Mouse (Mus musculus): ENCODE measurements around the gene Cit. TPM values are rescaled to one million over a fixed set of nuclear protein-coding genes. Genes with fewer than 3 reads are reported as not detected.

The Cit gene
- total RNA-seq, 2 experiments from 2014 or later, result 204 to 209 TPM

- intact Hi-C loops (cut with DNase I), result no loop called here
- no peak overlapping the region for H3K27ac ChIP-seq
- DNase-seq (ENCODE audit: extremely low spot score in 1 of 2, low spot score in 2 of 2), result no peak
- H3K4me3 ChIP-seq, result no peak overlapping the region
- no peak for TF ChIP-seq CTCF (IDR thresholded peaks at IDR 0.05)
These were observed 8.6 kb downstream of the Cit start for GRCm38 (mm10) chr5:115853691-115854090.

DNA sequence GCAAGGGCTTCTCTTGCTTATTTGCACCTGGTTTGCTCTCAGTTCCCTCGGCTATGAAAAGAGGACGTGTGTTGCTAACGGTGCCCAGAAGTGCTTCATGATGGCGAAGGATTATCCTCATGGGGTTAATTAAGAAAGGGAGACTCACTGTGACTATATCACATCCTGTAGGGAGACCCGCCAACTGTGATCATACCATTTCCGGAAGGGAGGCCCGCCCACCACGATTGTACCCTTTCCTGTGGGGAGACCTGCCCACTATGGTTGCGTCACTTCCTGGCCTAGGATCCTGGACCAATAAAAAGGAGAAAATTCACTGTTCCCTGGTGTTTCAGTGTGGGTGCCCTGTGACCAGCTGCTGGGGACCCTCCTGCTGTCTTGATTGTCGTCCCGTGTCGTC, 9.3 kb downstream of the Cit start:
- no peak for TF ChIP-seq CTCF (IDR thresholded peaks at IDR 0.05)

GRCm38 (mm10) chr5:115858652-115859051, 13.6 kb downstream of the Cit start:
- Histone ChIP-seq H3K4me3 (no peak overlapping the region), H3K27ac (peak overlapping the region; percentile 44; the same call in 1 of the 2 replicates)
- intact Hi-C loops (cut with DNase I), result no loop called here
- DNase-seq (ENCODE audit: extremely low spot score in 1 of 2, low spot score in 2 of 2), result no peak
- TF ChIP-seq CTCF (IDR thresholded peaks at IDR 0.05), result no peak

More for the DNA sequence above, 9.3 kb downstream of the Cit start:
- no peak overlapping the region for H3K4me3 ChIP-seq
- no peak overlapping the region for H3K27ac ChIP-seq
- intact Hi-C loops (cut with DNase I), result no loop called here
- DNase-seq (ENCODE audit: extremely low spot score in 1 of 2, low spot score in 2 of 2), result no peak

DNA sequence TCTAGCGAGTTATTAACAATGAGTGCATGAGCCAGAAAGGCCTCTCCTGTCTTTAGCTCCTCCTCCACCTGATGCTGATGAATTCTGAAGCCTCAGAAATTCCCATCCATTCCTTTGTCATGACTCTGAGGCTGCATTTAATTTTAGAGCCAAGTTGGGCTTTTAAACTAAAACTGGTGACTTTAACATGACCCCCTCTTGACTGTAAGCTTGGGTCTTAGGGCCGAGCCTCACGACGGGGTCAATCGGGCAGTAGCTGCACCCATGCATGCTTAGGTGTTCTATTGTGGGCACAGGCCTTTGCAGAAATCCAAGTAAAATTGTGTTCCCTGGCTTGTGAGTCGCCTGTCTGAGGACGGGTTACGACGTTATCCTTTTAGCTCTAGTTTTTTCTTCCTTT, 14.4 kb downstream of the Cit start:
- no peak overlapping the region for H3K4me3 ChIP-seq
- no peak for DNase-seq (ENCODE audit: extremely low spot score in 1 of 2, low spot score in 2 of 2)
- TF ChIP-seq CTCF (IDR thresholded peaks at IDR 0.05), result no peak
- intact Hi-C loops (cut with DNase I), result no loop called here
- H3K27ac ChIP-seq, result no peak overlapping the region

- no peak overlapping the region for H3K4me3 ChIP-seq
- TF ChIP-seq CTCF (IDR thresholded peaks at IDR 0.05), result no peak
- DNase-seq (ENCODE audit: extremely low spot score in 1 of 2, low spot score in 2 of 2), result no peak
These were observed 16.9 kb downstream of the Cit start for GRCm38 (mm10) chr5:115861991-115862390.

DNA sequence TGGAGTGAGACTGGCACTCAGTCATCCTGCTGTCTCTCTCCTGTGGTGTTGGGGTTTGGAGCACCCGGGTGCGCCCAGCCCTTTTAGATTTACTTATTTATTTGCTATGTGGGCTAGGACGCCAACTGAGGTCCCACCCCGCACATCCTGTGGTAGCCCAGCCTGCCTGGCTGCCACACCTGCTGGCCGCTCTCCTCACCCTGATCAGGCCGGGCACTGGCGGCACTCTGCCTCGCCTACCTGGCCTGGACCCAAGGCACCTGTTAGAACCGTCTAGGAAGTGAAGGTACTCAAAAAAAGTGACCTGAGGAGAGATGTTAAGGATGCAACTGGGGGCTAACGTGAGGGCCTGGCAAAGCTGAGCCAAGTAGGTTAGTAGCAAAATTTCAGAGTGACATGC, 17.4 kb downstream of the Cit start:
- intact Hi-C loops (cut with DNase I), result no loop called here
- no peak overlapping the region for H3K27ac ChIP-seq
- no peak overlapping the region for H3K4me3 ChIP-seq
- no peak for DNase-seq (ENCODE audit: extremely low spot score in 1 of 2, low spot score in 2 of 2)
- no peak for TF ChIP-seq CTCF (IDR thresholded peaks at IDR 0.05)

More at GRCm38 (mm10) chr5:115861991-115862390, 16.9 kb downstream of the Cit start:
- no peak overlapping the region for H3K27ac ChIP-seq
- intact Hi-C loops (cut with DNase I), result no loop called here

GRCm38 (mm10) chr5:115866296-115866695, 21.2 kb downstream of the Cit start:
- no peak for TF ChIP-seq CTCF (IDR thresholded peaks at IDR 0.05)
- no peak overlapping the region for H3K4me3 ChIP-seq
- no peak for DNase-seq (ENCODE audit: extremely low spot score in 1 of 2, low spot score in 2 of 2)
- intact Hi-C loops (cut with DNase I), result no loop called here
- H3K27ac ChIP-seq, result no peak overlapping the region

DNA sequence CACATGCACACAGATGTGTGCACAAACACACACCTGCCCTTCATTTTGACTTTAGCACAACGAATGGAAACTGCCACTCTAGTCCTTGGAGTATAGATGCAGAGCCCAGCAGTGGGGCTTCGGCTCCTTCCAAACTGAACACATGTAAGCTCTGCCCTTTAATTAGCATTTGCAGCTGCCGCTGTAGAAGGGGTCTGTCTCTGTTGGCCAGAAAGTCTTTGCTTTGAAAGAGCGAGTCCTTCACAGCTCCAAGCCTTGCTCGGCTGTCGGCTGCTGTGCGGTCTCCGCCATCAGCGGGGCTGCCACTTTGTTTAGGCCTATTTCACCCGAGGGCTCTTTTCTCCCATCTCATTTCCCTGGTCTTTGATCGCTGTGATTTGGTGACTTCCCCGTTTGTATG, 23.5 kb downstream of the Cit start:
- DNase-seq (ENCODE audit: extremely low spot score in 1 of 2, low spot score in 2 of 2), result no peak
- TF ChIP-seq CTCF (IDR thresholded peaks at IDR 0.05), result no peak
- intact Hi-C loops (cut with DNase I), result no loop called here
- H3K4me3 ChIP-seq, result no peak overlapping the region
- H3K27ac ChIP-seq, result no peak overlapping the region

- TF ChIP-seq CTCF (IDR thresholded peaks at IDR 0.05), result no peak
- no peak for DNase-seq (ENCODE audit: extremely low spot score in 1 of 2, low spot score in 2 of 2)
- intact Hi-C loops (cut with DNase I), result no loop called here
- no peak overlapping the region for H3K27ac ChIP-seq
- no peak overlapping the region for H3K4me3 ChIP-seq
These were observed 24.1 kb downstream of the Cit start for GRCm38 (mm10) chr5:115869198-115869597.

DNA sequence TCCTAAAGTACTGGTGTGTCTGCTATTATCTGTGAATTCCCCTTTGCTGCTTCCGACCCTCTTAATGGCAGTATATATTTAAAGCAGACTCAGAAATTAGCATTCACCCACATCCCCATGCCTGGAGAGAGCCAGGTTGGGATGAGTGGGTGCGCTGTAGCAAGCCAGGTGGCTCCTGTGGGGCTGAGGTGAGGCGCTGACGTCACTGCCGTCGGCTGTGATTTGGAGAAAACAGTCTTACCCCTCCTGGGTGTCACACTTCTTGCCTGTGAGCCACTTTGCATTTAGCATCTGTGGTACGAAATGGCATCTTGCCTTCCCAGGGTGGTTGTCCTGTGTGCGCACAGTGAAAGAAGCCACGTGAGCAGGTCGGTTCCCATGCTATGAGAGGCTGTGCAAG, 26.1 kb downstream of the Cit start:
- intact Hi-C loops (cut with DNase I), result no loop called here
- TF ChIP-seq CTCF (IDR thresholded peaks at IDR 0.05), result no peak
- Histone ChIP-seq H3K4me3 (no peak overlapping the region), H3K27ac (no peak overlapping the region)
- no peak for DNase-seq (ENCODE audit: extremely low spot score in 1 of 2, low spot score in 2 of 2)

DNA sequence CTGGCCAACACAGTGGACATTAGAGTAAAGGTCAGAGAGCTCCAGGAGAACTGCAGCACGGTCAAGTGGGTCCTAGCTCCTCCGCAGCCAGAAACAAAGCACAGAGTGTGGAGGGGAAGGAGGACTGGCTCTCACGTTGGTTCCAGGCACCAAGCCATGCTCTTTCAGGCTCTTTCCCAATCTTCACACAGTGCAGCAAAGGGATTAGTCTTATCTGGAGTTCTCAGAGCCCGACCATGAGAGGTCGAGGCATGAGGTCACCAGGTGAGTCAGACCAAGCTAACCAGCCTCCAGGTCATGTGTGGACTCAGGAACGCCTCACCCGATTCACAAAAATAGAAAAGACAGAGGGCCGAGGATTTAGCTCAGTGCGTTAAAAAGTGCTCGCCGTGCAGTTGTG, 27.0 kb downstream of the Cit start:
- TF ChIP-seq CTCF (IDR thresholded peaks at IDR 0.05), result no peak
- no peak for DNase-seq (ENCODE audit: extremely low spot score in 1 of 2, low spot score in 2 of 2)
- Histone ChIP-seq H3K4me3 (no peak overlapping the region), H3K27ac (no peak overlapping the region)
- intact Hi-C loops (cut with DNase I), result no loop called here

DNA sequence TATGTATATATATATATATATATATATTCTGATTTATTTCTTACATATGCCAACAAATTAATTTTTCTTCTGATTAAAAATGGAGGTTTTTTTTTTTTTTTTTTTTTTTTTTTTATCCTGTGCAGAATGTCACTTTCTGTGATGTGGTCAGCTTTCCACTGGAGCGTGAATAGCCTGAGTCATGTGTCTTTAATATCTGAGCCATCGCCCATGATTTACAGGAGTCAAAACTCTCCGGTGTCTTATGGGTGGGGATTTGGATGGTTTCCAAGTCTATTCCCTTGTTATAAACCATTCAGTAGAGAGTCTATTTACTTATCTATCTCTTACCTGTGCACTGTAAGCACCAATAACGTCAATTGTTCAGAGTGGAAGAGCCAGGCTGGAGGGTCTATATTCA, 27.9 kb downstream of the Cit start:
- DNase-seq (ENCODE audit: extremely low spot score in 1 of 2, low spot score in 2 of 2), result no peak
- TF ChIP-seq CTCF (IDR thresholded peaks at IDR 0.05), result no peak

GRCm38 (mm10) chr5:115877425-115877824, 32.3 kb downstream of the Cit start:
- intact Hi-C loops (cut with DNase I), result no loop called here
- no peak overlapping the region for H3K4me3 ChIP-seq
- DNase-seq (ENCODE audit: extremely low spot score in 1 of 2, low spot score in 2 of 2), result no peak
- H3K27ac ChIP-seq, result no peak overlapping the region
- no peak; the same call in 1 of the 2 replicates for TF ChIP-seq CTCF (IDR thresholded peaks at IDR 0.05)

More for the DNA sequence above, 27.9 kb downstream of the Cit start:
- H3K4me3 ChIP-seq, result no peak overlapping the region
- intact Hi-C loops (cut with DNase I), result no loop called here
- no peak overlapping the region for H3K27ac ChIP-seq

DNA sequence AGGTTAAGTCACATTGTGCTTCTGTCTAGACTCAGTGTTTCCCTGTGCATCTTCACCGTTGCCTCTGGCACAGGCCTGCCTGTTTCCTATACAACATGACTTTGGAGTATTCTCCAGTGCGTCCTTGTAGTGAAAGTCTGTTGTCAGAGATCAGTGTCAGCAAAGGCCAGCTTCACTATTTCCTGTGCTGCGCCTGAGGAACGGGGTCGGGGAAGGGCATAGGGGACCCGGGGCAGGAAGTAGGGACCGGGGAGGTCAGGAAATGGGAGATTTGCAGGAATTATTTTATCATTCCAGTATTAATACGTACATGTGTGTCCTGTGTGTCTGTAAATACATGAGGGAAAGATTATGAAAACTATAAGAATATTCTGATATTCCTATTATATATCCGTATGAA, 37.1 kb downstream of the Cit start:
- DNase-seq (ENCODE audit: extremely low spot score in 1 of 2, low spot score in 2 of 2), result no peak
- intact Hi-C loops (cut with DNase I), result no loop called here
- Histone ChIP-seq H3K4me3 (no peak overlapping the region), H3K27ac (no peak overlapping the region)
- no peak for TF ChIP-seq CTCF (IDR thresholded peaks at IDR 0.05)
